Mouse (Mus musculus) E14TG2a.4 (cell line): ENCODE measurements around the gene Cab39.

Source experiments
- CTCF ChIP-seq: conservative IDR thresholded peaks from 2 replicates; pipeline ENCODE4 v1.5.1; 2014; ENCODE audit warnings: low read length
- NANOG ChIP-seq: IDR thresholded peaks from 2 replicates; pipeline ENCODE4 v1.6.1; 2014; ENCODE audit warnings: borderline replicate concordance, low read length, mixed read lengths
- POU5F1 ChIP-seq: IDR thresholded peaks from 2 replicates; pipeline ENCODE4 v1.6.1; 2014; ENCODE audit warnings: low read length, borderline replicate concordance

DNA sequence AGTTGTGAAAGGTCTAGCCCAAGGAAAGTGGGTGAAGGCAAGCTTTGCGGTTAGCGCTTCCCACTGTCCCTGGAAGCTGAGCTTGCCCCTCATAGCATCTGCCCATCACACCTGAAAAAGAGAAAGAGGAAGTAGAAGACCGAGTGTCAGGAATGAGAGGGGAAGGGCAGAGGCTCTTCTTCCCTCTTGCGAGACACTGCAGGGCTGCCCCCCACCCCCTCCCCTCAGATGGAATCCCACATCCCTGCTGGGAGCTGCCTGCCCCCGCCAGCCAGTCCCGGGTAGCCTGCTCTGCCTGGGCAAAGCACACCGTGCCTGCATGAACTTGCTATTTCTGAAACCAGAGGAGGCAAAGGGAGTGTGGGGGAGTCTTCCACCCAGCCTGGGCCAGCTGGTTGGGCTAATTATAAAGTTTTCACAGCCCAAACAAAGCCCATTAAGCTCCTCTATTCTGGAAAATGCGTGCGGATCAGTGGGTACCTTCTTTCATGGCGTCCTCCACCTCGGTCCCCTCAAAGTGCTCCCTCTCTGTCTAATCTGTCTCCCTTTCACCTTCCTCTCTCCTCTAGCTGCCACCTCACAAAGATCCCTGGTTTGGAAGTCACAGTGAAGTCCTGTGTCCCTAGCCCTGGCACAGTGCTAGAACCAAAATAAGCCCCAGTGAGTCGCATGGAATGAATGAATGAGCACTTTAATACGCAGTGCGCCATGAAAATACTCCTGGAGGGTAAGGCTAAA lies 34.8 kb upstream of the Cab39 start:
- TF ChIP-seq CTCF, result no peak
- TF ChIP-seq NANOG, result no peak
- no peak for TF ChIP-seq POU5F1
